Mouse (Mus musculus): ENCODE measurements around the gene Nrip3. TPM values are rescaled to one million over a fixed set of nuclear protein-coding genes. Genes with fewer than 3 reads are reported as not detected.

The Nrip3 gene
- total and polyA plus RNA-seq, 3 experiments = 0.04 TPM; not detected in 2

DNA sequence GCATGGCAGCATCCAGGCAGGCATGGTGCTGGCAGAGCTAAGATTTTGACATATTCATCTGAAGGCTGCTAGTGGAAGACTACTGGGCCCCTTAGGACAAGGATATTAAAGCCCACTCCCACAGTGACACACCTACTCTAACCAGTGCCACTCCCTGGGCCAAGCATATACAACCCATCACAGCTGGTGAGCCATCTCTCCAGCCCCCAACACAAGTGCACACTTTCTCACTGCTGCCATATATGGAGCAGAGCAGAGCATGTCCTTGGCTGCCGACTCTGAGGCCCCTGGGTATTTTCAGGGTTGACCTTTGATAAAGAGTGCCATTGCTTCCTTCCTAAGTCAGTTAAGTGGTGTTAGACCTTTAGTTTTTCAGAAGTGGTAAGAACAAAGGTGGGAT lies 71.8 kb downstream of the Nrip3 start:
- Histone ChIP-seq H3K27me3 (replicated peaks) (no peaks in the 10 kb centered on the region), H3K36me3 (replicated peaks in 1 of 2; ENCODE audit: control insufficient read depth in 1 of 2, insufficient read depth in 1 of 2, low read length in 1 of 2) (peaks cover 40 to 65% of the 10 kb centered on the region in 2 experiments), H3K4me3 (replicated peaks in 1 of 3; ENCODE audit: low read depth in 2 of 3, low read length in 2 of 3, poor library complexity in 1 of 3) (no peak overlapping the region), H3K9ac (ENCODE audit: insufficient read depth, low read depth) (no peak overlapping the region), H3K9me3 (replicated peaks; ENCODE audit: low read length) (no peaks in the 10 kb centered on the region), H3K4me1 (ENCODE audit: control insufficient read depth in 1 of 2, insufficient read depth in 2 of 2) (peaks cover 2 to 50% of the 10 kb centered on the region in 2 experiments; a peak in 3 of 4 replicates), H3K79me2 (replicated peaks; ENCODE audit: control insufficient read depth, extremely low read depth, insufficient read depth, poor library complexity, severe bottlenecking) (no peaks in the 10 kb centered on the region), H3K27ac (ENCODE audit: insufficient read depth, low read depth) (no peak overlapping the region), H3K4me2 (ENCODE audit: insufficient read depth, low read depth, poor library complexity, severe bottlenecking) (no peak overlapping the region)
- in situ Hi-C loops (cut with MboI; ENCODE audit: low pct_ligation_motif_present, low pct_unique_long_range_greater_than_20kb, low sequenced_read_pairs) = no loop called here
- TF ChIP-seq USF1 (IDR thresholded peaks at IDR 0.05; ENCODE audit: low read depth, low read length) (no peak), KAT2A (IDR thresholded peaks at IDR 0.05; ENCODE audit: insufficient replicate concordance, low read length) (no peak), IRF4 (IDR thresholded peaks at IDR 0.05; ENCODE audit: low read depth, low read length) (no peak), CHD2 (IDR thresholded peaks at IDR 0.05; ENCODE audit: low read length) (no peak), USF2 (conservative IDR thresholded peaks at IDR 0.05; ENCODE audit: low read depth, low read length) (no peak), RCOR1 (conservative IDR thresholded peaks at IDR 0.05; ENCODE audit: low read depth, low read length) (no peak), CTCF (conservative IDR thresholded peaks at IDR 0.05 in 1 of 2, IDR thresholded peaks at IDR 0.05 in 1 of 2; ENCODE audit: low read depth in 2 of 2, low read length in 2 of 2) (no peak), TBP (conservative IDR thresholded peaks at IDR 0.05; ENCODE audit: low read depth, low read length) (no peak), SMC3 (IDR thresholded peaks at IDR 0.05; ENCODE audit: low read depth, low read length) (no peak), HCFC1 (IDR thresholded peaks at IDR 0.05; ENCODE audit: low read depth, low read length) (no peak), ZKSCAN1 (IDR thresholded peaks at IDR 0.05; ENCODE audit: borderline replicate concordance, low read depth, low read length) (no peak), MAX (IDR thresholded peaks at IDR 0.05; ENCODE audit: low read length) (no peak), ETS1 (conservative IDR thresholded peaks at IDR 0.05; ENCODE audit: low read depth, low read length) (no peak)
- DNase-seq (ENCODE audit: extremely low read depth) = no peak
- dilution Hi-C loops (cut with MboI; ENCODE audit: extremely low pct_ligation_motif_present, extremely low pct_unique_long_range_greater_than_20kb, low sequenced_read_pairs) = no loop called here

DNA sequence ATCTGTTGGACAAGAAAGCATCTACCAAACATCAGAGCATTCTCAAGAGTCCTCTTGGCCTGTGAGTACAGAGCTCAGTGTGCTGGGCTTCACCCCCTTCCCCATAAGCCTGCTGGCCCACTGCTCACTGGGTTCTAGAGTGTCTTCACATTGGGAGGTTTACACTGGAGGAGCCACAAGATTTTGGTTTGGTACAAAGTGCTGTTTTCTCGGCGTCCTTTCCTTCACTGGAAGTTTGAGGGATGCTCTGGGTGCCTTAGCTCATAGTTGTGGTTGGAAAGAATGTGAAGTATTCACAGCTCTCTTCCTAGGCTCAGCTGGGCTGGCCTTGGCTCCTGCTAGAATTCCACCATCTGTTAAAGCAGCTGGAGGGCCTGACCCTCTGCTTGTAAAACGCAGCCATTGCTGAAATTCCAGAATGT lies 72.9 kb downstream of the Nrip3 start:
- H3K27me3 ChIP-seq (replicated peaks) = no peaks in the 10 kb centered on the region

More for the DNA sequence above, 72.9 kb downstream of the Nrip3 start:
- Histone ChIP-seq H3K4me1 (ENCODE audit: control insufficient read depth in 1 of 2, insufficient read depth in 2 of 2) (peaks cover 2 to 49% of the 10 kb centered on the region in 2 experiments; a peak in 3 of 4 replicates), H3K9me3 (replicated peaks; ENCODE audit: low read length) (no peaks in the 10 kb centered on the region), H3K36me3 (replicated peaks in 1 of 2; ENCODE audit: control insufficient read depth in 1 of 2, insufficient read depth in 1 of 2, low read length in 1 of 2) (peaks cover 40 to 65% of the 10 kb centered on the region in 2 experiments), H3K4me2 (ENCODE audit: insufficient read depth, low read depth, poor library complexity, severe bottlenecking) (no peak overlapping the region), H3K79me2 (replicated peaks; ENCODE audit: control insufficient read depth, extremely low read depth, insufficient read depth, poor library complexity, severe bottlenecking) (no peaks in the 10 kb centered on the region; the same call in 1 of the 2 replicates), H3K9ac (ENCODE audit: insufficient read depth, low read depth) (no peak overlapping the region), H3K27ac (ENCODE audit: insufficient read depth, low read depth) (no peak overlapping the region), H3K4me3 (replicated peaks in 1 of 3; ENCODE audit: low read depth in 2 of 3, low read length in 2 of 3, poor library complexity in 1 of 3) (no peak overlapping the region)
- TF ChIP-seq NRF1 (IDR thresholded peaks at IDR 0.05; ENCODE audit: low read depth, low read length) (no peak), CHD2 (IDR thresholded peaks at IDR 0.05; ENCODE audit: low read length) (no peak), IRF4 (IDR thresholded peaks at IDR 0.05; ENCODE audit: low read depth, low read length) (no peak), PAX5 (IDR thresholded peaks at IDR 0.05; ENCODE audit: low read length) (no peak), CTCF (conservative IDR thresholded peaks at IDR 0.05 in 1 of 2, IDR thresholded peaks at IDR 0.05 in 1 of 2; ENCODE audit: low read depth in 2 of 2, low read length in 2 of 2) (no peak)
- DNase-seq (ENCODE audit: extremely low read depth) = no peak
- in situ Hi-C loops (cut with MboI; ENCODE audit: low pct_ligation_motif_present, low pct_unique_long_range_greater_than_20kb, low sequenced_read_pairs) = loop anchor here (10.0 kb wide), 1 partner anchor 184 kb away; no protein-coding TSS in a partner anchor
- dilution Hi-C loops (cut with MboI; ENCODE audit: extremely low pct_ligation_motif_present, extremely low pct_unique_long_range_greater_than_20kb, low sequenced_read_pairs) = no loop called here

Other genes with a start within 250 kb of the Nrip3 start
- gene St5, start 78.4 kb downstream of the Nrip3 start, total RNA-seq (2012; rRNA removed) = 1.6 and 1.9 TPM in 2 replicates
- gene St5, start 78.4 kb downstream of the Nrip3 start, total RNA-seq (2014; rRNA removed) = 1.3 and 1.5 TPM in 2 replicates
- gene St5, start 78.4 kb downstream of the Nrip3 start, polyA plus RNA-seq (2012; ENCODE audit: insufficient read length, low read depth) = 3.4 and 4.1 TPM in 2 replicates
- gene Akip1, start 78.3 kb downstream of the Nrip3 start, total RNA-seq (2012; rRNA removed) = 34.5 and 35.0 TPM in 2 replicates
- gene Akip1, start 78.3 kb downstream of the Nrip3 start, total RNA-seq (2014; rRNA removed) = 38.5 and 42.5 TPM in 2 replicates
- gene Akip1, start 78.3 kb downstream of the Nrip3 start, polyA plus RNA-seq (2012; ENCODE audit: insufficient read length, low read depth) = 46.2 and 51.5 TPM in 2 replicates
- not detected in 2 replicates for gene BC051019, start 58.2 kb downstream of the Nrip3 start, total RNA-seq (2012; rRNA removed)
- gene BC051019, start 58.2 kb downstream of the Nrip3 start, total RNA-seq (2014; rRNA removed) = 0.17 TPM in 1 of 2 replicates, not detected in the other
- 0.33 TPM in 2 replicates for gene BC051019, start 58.2 kb downstream of the Nrip3 start, polyA plus RNA-seq (2012; ENCODE audit: insufficient read length, low read depth)
- gene Ascl3, start 50.3 kb downstream of the Nrip3 start, total RNA-seq (2012; rRNA removed) = not detected in 2 replicates
- gene Ascl3, start 50.3 kb downstream of the Nrip3 start, total RNA-seq (2014; rRNA removed) = not detected in 2 replicates
- gene Ascl3, start 50.3 kb downstream of the Nrip3 start, polyA plus RNA-seq (2012; ENCODE audit: insufficient read length, low read depth) = not detected in 2 replicates
- gene Tmem9b, start 29.1 kb downstream of the Nrip3 start, total RNA-seq (2012; rRNA removed) = 24.8 and 26.6 TPM in 2 replicates
- gene Tmem9b, start 29.1 kb downstream of the Nrip3 start, total RNA-seq (2014; rRNA removed) = 35.6 and 40.3 TPM in 2 replicates
- gene Tmem9b, start 29.1 kb downstream of the Nrip3 start, polyA plus RNA-seq (2012; ENCODE audit: insufficient read length, low read depth) = 23.4 and 25.6 TPM in 2 replicates
- not detected in 2 replicates for gene Scube2, start 83.7 kb upstream of the Nrip3 start, total RNA-seq (2012; rRNA removed)
- not detected in 2 replicates for gene Scube2, start 83.7 kb upstream of the Nrip3 start, total RNA-seq (2014; rRNA removed)
- gene Scube2, start 83.7 kb upstream of the Nrip3 start, polyA plus RNA-seq (2012; ENCODE audit: insufficient read length, low read depth) = not detected in 2 replicates
- 14.8 and 20.7 TPM in 2 replicates for gene Dennd5a, start 178.4 kb upstream of the Nrip3 start, total RNA-seq (2012; rRNA removed)
- gene Dennd5a, start 178.4 kb upstream of the Nrip3 start, total RNA-seq (2014; rRNA removed) = 29.5 and 32.8 TPM in 2 replicates
- gene Dennd5a, start 178.4 kb upstream of the Nrip3 start, polyA plus RNA-seq (2012; ENCODE audit: insufficient read length, low read depth) = 15.8 and 24.6 TPM in 2 replicates
- gene Tmem41b, start 204.9 kb upstream of the Nrip3 start, total RNA-seq (2012; rRNA removed) = 51.1 and 67.6 TPM in 2 replicates
- gene Tmem41b, start 204.9 kb upstream of the Nrip3 start, total RNA-seq (2014; rRNA removed) = 101 and 106 TPM in 2 replicates
- gene Tmem41b, start 204.9 kb upstream of the Nrip3 start, polyA plus RNA-seq (2012; ENCODE audit: insufficient read length, low read depth) = 56.3 and 59.1 TPM in 2 replicates
- 126 and 137 TPM in 2 replicates for gene Ipo7, start 236.2 kb upstream of the Nrip3 start, total RNA-seq (2012; rRNA removed)
- gene Ipo7, start 236.2 kb upstream of the Nrip3 start, total RNA-seq (2014; rRNA removed) = 181 and 198 TPM in 2 replicates
- gene Ipo7, start 236.2 kb upstream of the Nrip3 start, polyA plus RNA-seq (2012; ENCODE audit: insufficient read length, low read depth) = 183 and 189 TPM in 2 replicates